Mouse (Mus musculus) adrenal gland, adult 18-20 months (tissue): ENCODE data around the gene Ltb4r1. TPM values are rescaled to one million over a fixed set of nuclear protein-coding genes. Genes with fewer than 3 reads are reported as not detected.

ENCODE experiments used
- DNase-seq, 2 experiments: peaks; one replicate each; pipeline ENCODE4 v3.0.0; 2021 to 2022; ENCODE audit warnings: low spot score in 2 of 2
- long read RNA-seq, 2 experiments: library from polyadenylated mRNA; stranded (forward); transcript quantifications; one replicate each; pipeline ENCODE4 v2.0.0; 2021
- total RNA-seq, 2 experiments: library from RNA; stranded (reverse); gene quantifications; 1 replicate in 1 of 2; 2 replicates in 1 of 2; pipeline ENCODE4 v1.2.3; 2021

The Ltb4r1 gene
- total RNA-seq, result under 1 TPM; 0.42 to 0.50 TPM
- long read RNA-seq, experiment 1, result 0 reads
- long read RNA-seq, experiment 2, partial matches to known transcripts, result 0 of 2 reads
- long read RNA-seq, experiment 2, other reads (novel, unspliced or antisense), result 2 of 2 reads

GRCm38 (mm10) chr14:55765696-55766095, at the start of gene Ltb4r1:
Ltb4r1 (plus strand) TSS chr14:55765962.
- no peak for DNase-seq

- DNase-seq, result no peak
These were observed 49.5 kb upstream of the Ltb4r1 start for GRCm38 (mm10) chr14:55716271-55716670.

- no peak for DNase-seq
These were observed 48.9 kb upstream of the Ltb4r1 start for GRCm38 (mm10) chr14:55716884-55717283.

- DNase-seq, result no peak
These were observed 46.0 kb upstream of the Ltb4r1 start for GRCm38 (mm10) chr14:55719737-55720136.

GRCm38 (mm10) chr14:55720666-55721065, 45.1 kb upstream of the Ltb4r1 start:
- no peak for DNase-seq

GRCm38 (mm10) chr14:55721076-55721475, 44.7 kb upstream of the Ltb4r1 start:
- no peak for DNase-seq

GRCm38 (mm10) chr14:55721700-55722437, 43.9 kb upstream of the Ltb4r1 start, which contains the start of gene Rabggta:
Rabggta (minus strand) TSS chr14:55722263.
- DNase-seq, result peak; percentile 87 to 92

- DNase-seq, result no peak
These were observed 43.3 kb upstream of the Ltb4r1 start for GRCm38 (mm10) chr14:55722438-55722945.

- DNase-seq, result no peak
These were observed 42.3 kb upstream of the Ltb4r1 start for GRCm38 (mm10) chr14:55723433-55723832.

- DNase-seq, result peak in 1 of 2 experiments; percentile 40
These were observed 41.3 kb upstream of the Ltb4r1 start for GRCm38 (mm10) chr14:55724411-55724871.

GRCm38 (mm10) chr14:55726261-55726660, 39.5 kb upstream of the Ltb4r1 start:
- no peak for DNase-seq

GRCm38 (mm10) chr14:55727889-55728685, 37.7 kb upstream of the Ltb4r1 start:
- DNase-seq, result no peak

- DNase-seq, result no peak
These were observed 35.6 kb upstream of the Ltb4r1 start for GRCm38 (mm10) chr14:55730116-55730515.

- DNase-seq, result no peak
These were observed 35.2 kb upstream of the Ltb4r1 start for GRCm38 (mm10) chr14:55730531-55731032.

GRCm38 (mm10) chr14:55733889-55734288, 31.9 kb upstream of the Ltb4r1 start:
- no peak for DNase-seq

- no peak for DNase-seq
These were observed 30.9 kb upstream of the Ltb4r1 start for GRCm38 (mm10) chr14:55734869-55735268.

GRCm38 (mm10) chr14:55735334-55735733, 30.4 kb upstream of the Ltb4r1 start:
- DNase-seq, result no peak

- DNase-seq, result no peak
These were observed 30.0 kb upstream of the Ltb4r1 start for GRCm38 (mm10) chr14:55735758-55736157.

GRCm38 (mm10) chr14:55737086-55737687, 28.6 kb upstream of the Ltb4r1 start:
- no peak for DNase-seq

- DNase-seq, result peak; percentile 87 to 91
These were observed 22.1 kb upstream of the Ltb4r1 start for GRCm38 (mm10) chr14:55743711-55744110.
